Mouse (Mus musculus): Measurements from ENCODE around the gene Nek8. TPM values are rescaled to one million over a fixed set of nuclear protein-coding genes. Genes with fewer than 3 reads are reported as not detected.
A peak's percentile ranks its signal among the peaks of the same experiment; 100 is the strongest.

The Nek8 gene
- polyA plus RNA-seq, 1 experiment from 2014 or later, result 4.2 TPM

GRCm38 (mm10) chr11:78205361-78206206, 29.1 kb upstream of the Nek8 start:
- Histone ChIP-seq H3K36me3 (ENCODE audit: control insufficient read depth, insufficient read depth, low read length) (peaks cover 68% of the 10 kb centered on the region), H3K4me3 (replicated peaks; ENCODE audit: low read depth, low read length) (no peak overlapping the region), H3K27me3 (ENCODE audit: control insufficient read depth, insufficient read depth, low read length) (no peaks in the 10 kb centered on the region), H3K27ac (replicated peaks; ENCODE audit: low read depth, low read length) (0 out of 2 replicates have a peak overlapping the region, but pooled peaks have one; percentile 26), H3K9me3 (ENCODE audit: control insufficient read depth, low read length) (no peaks in the 10 kb centered on the region), H3K4me2 (ENCODE audit: low read length) (no peak overlapping the region), H3K9ac (replicated peaks; ENCODE audit: low read length) (no peak overlapping the region), H3K4me1 (ENCODE audit: control insufficient read depth, insufficient read depth, low read length) (no peaks in the 10 kb centered on the region)
- ATAC-seq (ENCODE audit: low FRiP score, low TSS enrichment), result no peak
- 71% methylated on average over 13 of the region's 13 CpGs for WGBS
- no peak for DNase-seq

GRCm38 (mm10) chr11:78204287-78204686, 27.8 kb upstream of the Nek8 start:
- Histone ChIP-seq H3K36me3 (ENCODE audit: control insufficient read depth, insufficient read depth, low read length) (peaks cover 55% of the 10 kb centered on the region), H3K27me3 (ENCODE audit: control insufficient read depth, insufficient read depth, low read length) (no peaks in the 10 kb centered on the region), H3K27ac (replicated peaks; ENCODE audit: low read depth, low read length) (no peak overlapping the region), H3K4me3 (replicated peaks; ENCODE audit: low read depth, low read length) (no peak overlapping the region), H3K9ac (replicated peaks; ENCODE audit: low read length) (no peak overlapping the region), H3K4me2 (ENCODE audit: low read length) (no peak overlapping the region), H3K4me1 (ENCODE audit: control insufficient read depth, insufficient read depth, low read length) (no peaks in the 10 kb centered on the region), H3K9me3 (ENCODE audit: control insufficient read depth, low read length) (no peaks in the 10 kb centered on the region)
- 78% methylated on average over 6 of the region's 6 CpGs for WGBS
- ATAC-seq (ENCODE audit: low FRiP score, low TSS enrichment) (no peak), DNase-seq (no peak)

GRCm38 (mm10) chr11:78202372-78202771, 25.9 kb upstream of the Nek8 start:
- Histone ChIP-seq H3K27ac (replicated peaks; ENCODE audit: low read depth, low read length) (no peak overlapping the region), H3K9me3 (ENCODE audit: control insufficient read depth, low read length) (no peaks in the 10 kb centered on the region), H3K36me3 (ENCODE audit: control insufficient read depth, insufficient read depth, low read length) (peaks cover 36% of the 10 kb centered on the region), H3K9ac (replicated peaks; ENCODE audit: low read length) (no peak overlapping the region), H3K4me2 (ENCODE audit: low read length) (no peak overlapping the region), H3K27me3 (ENCODE audit: control insufficient read depth, insufficient read depth, low read length) (no peaks in the 10 kb centered on the region), H3K4me3 (replicated peaks; ENCODE audit: low read depth, low read length) (no peak overlapping the region), H3K4me1 (ENCODE audit: control insufficient read depth, insufficient read depth, low read length) (no peaks in the 10 kb centered on the region)
- 95% methylated on average over 3 of the region's 3 CpGs for WGBS
- no peak for DNase-seq
- no peak for ATAC-seq (ENCODE audit: low FRiP score, low TSS enrichment)

DNA sequence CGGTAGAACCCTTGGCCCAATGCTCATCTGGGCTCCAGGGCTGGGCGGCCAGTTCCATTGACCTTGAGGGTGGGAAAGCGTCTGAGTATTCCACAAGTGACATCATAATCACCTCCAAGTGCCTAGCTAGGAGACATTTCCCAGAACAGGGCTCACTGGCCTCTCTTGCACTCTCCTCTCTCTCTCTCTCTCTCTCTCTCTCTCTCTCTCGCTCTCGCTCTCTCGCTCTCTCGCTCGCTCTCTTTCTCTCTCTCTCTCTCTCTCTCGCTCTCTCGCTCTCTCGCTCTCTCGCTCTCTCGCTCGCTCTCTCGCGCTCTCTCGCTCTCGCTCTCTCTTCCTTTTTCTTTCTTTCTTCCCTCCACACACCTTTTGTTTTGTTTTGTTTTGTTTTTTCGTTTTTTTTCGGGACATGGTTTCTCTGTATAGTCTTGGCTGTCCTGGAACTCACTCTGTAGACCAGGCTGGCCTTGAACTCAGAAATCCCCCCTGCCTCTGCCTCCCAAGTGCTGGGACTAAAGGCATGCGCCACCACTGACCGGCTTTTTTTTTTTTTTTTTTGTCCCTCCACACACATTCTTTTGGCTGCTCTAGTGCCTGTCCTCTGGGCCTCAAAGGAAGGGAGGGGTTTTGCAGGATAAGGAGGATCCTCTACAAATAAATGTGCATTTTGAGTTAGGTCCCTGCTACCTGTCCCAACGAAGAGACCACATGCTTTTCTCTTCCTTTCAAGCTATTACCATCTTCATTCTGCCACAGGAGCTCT, 18.8 kb upstream of the Nek8 start:
- no peak overlapping the region for H3K4me3 ChIP-seq (replicated peaks; ENCODE audit: low read depth, low read length)
- no peaks in the 10 kb centered on the region for H3K9me3 ChIP-seq (ENCODE audit: control insufficient read depth, low read length)
- WGBS, result 55% methylated on average over 23 of the region's 23 CpGs
- H3K27ac ChIP-seq (replicated peaks; ENCODE audit: low read depth, low read length), result no peak overlapping the region
- peaks cover 19% of the 10 kb centered on the region for H3K36me3 ChIP-seq (ENCODE audit: control insufficient read depth, insufficient read depth, low read length)
- DNase-seq, result no peak
- 0 out of 2 replicates have a peak, but pooled peaks cover 6% of the 10 kb centered on the region for H3K4me1 ChIP-seq (ENCODE audit: control insufficient read depth, insufficient read depth, low read length)
- no peak for ATAC-seq (ENCODE audit: low FRiP score, low TSS enrichment)
- H3K27me3 ChIP-seq (ENCODE audit: control insufficient read depth, insufficient read depth, low read length), result no peaks in the 10 kb centered on the region
- H3K4me2 ChIP-seq (ENCODE audit: low read length), result peak overlapping the region; percentile 49
- H3K9ac ChIP-seq (replicated peaks; ENCODE audit: low read length), result no peak overlapping the region

GRCm38 (mm10) chr11:78194411-78195100, 18.1 kb upstream of the Nek8 start:
- 4% methylated on average over 30 of the region's 30 CpGs for WGBS
- DNase-seq (peak; percentile 50), ATAC-seq (ENCODE audit: low FRiP score, low TSS enrichment) (no peak)
- Histone ChIP-seq H3K4me2 (ENCODE audit: low read length) (peak overlapping the region; percentile 49), H3K9ac (replicated peaks; ENCODE audit: low read length) (no peak overlapping the region), H3K27me3 (ENCODE audit: control insufficient read depth, insufficient read depth, low read length) (no peaks in the 10 kb centered on the region), H3K36me3 (ENCODE audit: control insufficient read depth, insufficient read depth, low read length) (peaks cover 19% of the 10 kb centered on the region), H3K4me3 (replicated peaks; ENCODE audit: low read depth, low read length) (peak overlapping the region; percentile 25), H3K27ac (replicated peaks; ENCODE audit: low read depth, low read length) (no peak overlapping the region), H3K9me3 (ENCODE audit: control insufficient read depth, low read length) (no peaks in the 10 kb centered on the region), H3K4me1 (ENCODE audit: control insufficient read depth, insufficient read depth, low read length) (peaks cover 10% of the 10 kb centered on the region; the same call in 1 of the 2 replicates)

GRCm38 (mm10) chr11:78193113-78193512, 16.6 kb upstream of the Nek8 start, which contains the start of gene Proca1:
Proca1 (plus strand) TSS chr11:78193392.
- H3K27ac ChIP-seq (replicated peaks; ENCODE audit: low read depth, low read length), result no peak within 1 kb of the TSS
- peaks cover 13% of the 10 kb centered on the region; the same call in 1 of the 2 replicates for H3K4me1 ChIP-seq (ENCODE audit: control insufficient read depth, insufficient read depth, low read length)
- H3K4me2 ChIP-seq (ENCODE audit: low read length), result peak within 1 kb of the TSS; percentile 49
- H3K27me3 ChIP-seq (ENCODE audit: control insufficient read depth, insufficient read depth, low read length), result no peaks in the 10 kb centered on the region
- ATAC-seq (ENCODE audit: low FRiP score, low TSS enrichment) (no peak), DNase-seq (no peak)
- H3K9ac ChIP-seq (replicated peaks; ENCODE audit: low read length), result no peak within 1 kb of the TSS
- no peak within 1 kb of the TSS for H3K4me3 ChIP-seq (replicated peaks; ENCODE audit: low read depth, low read length)
- H3K9me3 ChIP-seq (ENCODE audit: control insufficient read depth, low read length), result no peaks in the 10 kb centered on the region
- WGBS, result 82% methylated on average over 1 of the region's 1 CpGs
- peaks cover 19% of the 10 kb centered on the region for H3K36me3 ChIP-seq (ENCODE audit: control insufficient read depth, insufficient read depth, low read length)

DNA sequence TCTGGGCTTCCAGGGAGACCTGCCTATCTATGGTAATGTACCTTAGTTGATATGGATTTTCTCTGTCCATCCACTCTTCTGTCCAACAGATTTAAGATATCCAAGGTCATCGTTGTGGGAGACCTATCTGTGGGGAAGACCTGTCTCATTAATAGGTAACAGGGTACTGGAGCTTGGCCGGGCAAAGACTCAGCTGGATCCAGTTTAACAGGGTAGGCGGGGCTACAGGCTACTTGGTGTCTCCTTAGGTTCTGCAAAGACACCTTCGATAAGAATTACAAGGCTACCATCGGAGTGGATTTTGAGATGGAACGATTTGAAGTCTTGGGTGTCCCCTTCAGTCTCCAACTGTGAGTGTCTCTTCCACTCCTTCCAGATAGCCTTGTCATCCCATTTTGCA, 13.6 kb upstream of the Nek8 start:
- ATAC-seq (ENCODE audit: low FRiP score, low TSS enrichment) (no peak), DNase-seq (no peak)
- Histone ChIP-seq H3K4me1 (ENCODE audit: control insufficient read depth, insufficient read depth, low read length) (peaks cover 12% of the 10 kb centered on the region; the same call in 1 of the 2 replicates), H3K4me2 (ENCODE audit: low read length) (peak overlapping the region; percentile 57), H3K9ac (replicated peaks; ENCODE audit: low read length) (no peak overlapping the region), H3K9me3 (ENCODE audit: control insufficient read depth, low read length) (no peaks in the 10 kb centered on the region), H3K36me3 (ENCODE audit: control insufficient read depth, insufficient read depth, low read length) (peaks cover 19% of the 10 kb centered on the region), H3K27me3 (ENCODE audit: control insufficient read depth, insufficient read depth, low read length) (no peaks in the 10 kb centered on the region), H3K27ac (replicated peaks; ENCODE audit: low read depth, low read length) (no peak overlapping the region), H3K4me3 (replicated peaks; ENCODE audit: low read depth, low read length) (peak overlapping the region; percentile 72)
- 78% methylated on average over 6 of the region's 6 CpGs for WGBS

GRCm38 (mm10) chr11:78189234-78190040, 13.0 kb upstream of the Nek8 start:
- Histone ChIP-seq H3K4me2 (ENCODE audit: low read length) (peak overlapping the region; percentile 57), H3K4me1 (ENCODE audit: control insufficient read depth, insufficient read depth, low read length) (peaks cover 6% of the 10 kb centered on the region; the same call in 1 of the 2 replicates), H3K9ac (replicated peaks; ENCODE audit: low read length) (peak overlapping the region; percentile 88), H3K27ac (replicated peaks; ENCODE audit: low read depth, low read length) (peak overlapping the region; percentile 90), H3K27me3 (ENCODE audit: control insufficient read depth, insufficient read depth, low read length) (no peaks in the 10 kb centered on the region), H3K36me3 (ENCODE audit: control insufficient read depth, insufficient read depth, low read length) (peaks cover 19% of the 10 kb centered on the region), H3K4me3 (replicated peaks; ENCODE audit: low read depth, low read length) (peak overlapping the region; percentile 72), H3K9me3 (ENCODE audit: control insufficient read depth, low read length) (no peaks in the 10 kb centered on the region)
- DNase-seq (peak; percentile 87), ATAC-seq (ENCODE audit: low FRiP score, low TSS enrichment) (peak; percentile 82)
- WGBS, result under 1% methylated on average over 42 of the region's 42 CpGs

All from midbrain, embryonic 14.5 days (tissue).